Mouse (Mus musculus): ENCODE results near the gene Mast4. TPM values are rescaled to one million over a fixed set of nuclear protein-coding genes. Genes with fewer than 3 reads are reported as not detected.
A peak's percentile ranks its signal among the peaks of the same experiment; 100 is the strongest.

The Mast4 gene
- polyA plus RNA-seq, 2 experiments, result 0.71 to 1.5 TPM

GRCm38 (mm10) chr13:103065437-103065836 lies 268.9 kb downstream of the Mast4 start:
- ATAC-seq (ENCODE audit: insufficient read depth) (no peak), DNase-seq (ENCODE audit: low read depth in 3 of 3, low spot score in 3 of 3) (peak in 1 of 3 experiments; percentile 4)
- no peak overlapping the region for H3K9ac ChIP-seq (replicated peaks)
- H3K36me3 ChIP-seq (replicated peaks; ENCODE audit: control insufficient read depth, insufficient read depth, low read depth), result no peaks in the 10 kb centered on the region
- H3K4me2 ChIP-seq (ENCODE audit: low read depth), result no peak overlapping the region
- no peak overlapping the region for H3K27ac ChIP-seq
- no peaks in the 10 kb centered on the region for H3K4me1 ChIP-seq (replicated peaks; ENCODE audit: control insufficient read depth in 2 of 2, insufficient read depth in 2 of 2, low read length in 1 of 2)
- H3K4me3 ChIP-seq (ENCODE audit: insufficient read depth in 1 of 2, low read depth in 2 of 2, low read length in 2 of 2), result no peak overlapping the region
- WGBS (ENCODE audit: insufficient replicate concordance), result 27% methylated on average over 7 of the region's 7 CpGs
- TF ChIP-seq CTCF (IDR thresholded peaks at IDR 0.05; ENCODE audit: low read depth) (no peak), EP300 (IDR thresholded peaks at IDR 0.05; ENCODE audit: low read depth) (no peak)
- no peaks in the 10 kb centered on the region for H3K9me3 ChIP-seq (ENCODE audit: control insufficient read depth, low read length)
- no peaks in the 10 kb centered on the region for H3K27me3 ChIP-seq (ENCODE audit: control insufficient read depth, insufficient read depth, low read length)

DNA sequence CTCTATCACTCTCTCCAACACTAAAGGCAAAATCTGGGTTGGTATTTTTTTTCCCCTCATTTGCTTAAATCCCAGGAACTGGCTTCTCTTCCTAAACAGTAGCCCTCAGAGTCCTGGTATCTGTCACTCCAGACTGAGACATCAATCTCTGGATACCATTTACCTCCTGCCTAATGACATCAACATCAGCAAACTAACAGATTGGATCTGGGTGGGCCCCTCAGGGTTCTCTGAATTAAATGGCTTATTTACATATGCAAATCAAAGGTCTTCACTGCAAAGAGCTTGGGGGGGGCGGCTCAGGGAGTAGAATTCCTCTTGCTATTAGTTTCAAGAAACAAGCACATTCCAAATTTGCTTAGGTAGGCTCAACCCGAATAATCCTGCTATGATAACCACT lies 272.6 kb downstream of the Mast4 start:
- Histone ChIP-seq H3K36me3 (replicated peaks; ENCODE audit: control insufficient read depth, insufficient read depth, low read depth) (no peaks in the 10 kb centered on the region), H3K27me3 (ENCODE audit: control insufficient read depth, insufficient read depth, low read length) (no peaks in the 10 kb centered on the region), H3K27ac (no peak overlapping the region), H3K9me3 (ENCODE audit: control insufficient read depth, low read length) (no peaks in the 10 kb centered on the region), H3K4me2 (ENCODE audit: low read depth) (no peak overlapping the region), H3K4me1 (replicated peaks; ENCODE audit: control insufficient read depth in 2 of 2, insufficient read depth in 2 of 2, low read length in 1 of 2) (no peaks in the 10 kb centered on the region), H3K4me3 (ENCODE audit: insufficient read depth in 1 of 2, low read depth in 2 of 2, low read length in 2 of 2) (no peak overlapping the region), H3K9ac (replicated peaks) (no peak overlapping the region)
- WGBS (ENCODE audit: insufficient replicate concordance), result 56% methylated on average over 2 of the region's 2 CpGs
- ATAC-seq (ENCODE audit: insufficient read depth) (no peak), DNase-seq (ENCODE audit: low read depth in 3 of 3, low spot score in 3 of 3) (no peak)
- TF ChIP-seq EP300 (IDR thresholded peaks at IDR 0.05; ENCODE audit: low read depth) (no peak), CTCF (IDR thresholded peaks at IDR 0.05; ENCODE audit: low read depth) (no peak)

DNA sequence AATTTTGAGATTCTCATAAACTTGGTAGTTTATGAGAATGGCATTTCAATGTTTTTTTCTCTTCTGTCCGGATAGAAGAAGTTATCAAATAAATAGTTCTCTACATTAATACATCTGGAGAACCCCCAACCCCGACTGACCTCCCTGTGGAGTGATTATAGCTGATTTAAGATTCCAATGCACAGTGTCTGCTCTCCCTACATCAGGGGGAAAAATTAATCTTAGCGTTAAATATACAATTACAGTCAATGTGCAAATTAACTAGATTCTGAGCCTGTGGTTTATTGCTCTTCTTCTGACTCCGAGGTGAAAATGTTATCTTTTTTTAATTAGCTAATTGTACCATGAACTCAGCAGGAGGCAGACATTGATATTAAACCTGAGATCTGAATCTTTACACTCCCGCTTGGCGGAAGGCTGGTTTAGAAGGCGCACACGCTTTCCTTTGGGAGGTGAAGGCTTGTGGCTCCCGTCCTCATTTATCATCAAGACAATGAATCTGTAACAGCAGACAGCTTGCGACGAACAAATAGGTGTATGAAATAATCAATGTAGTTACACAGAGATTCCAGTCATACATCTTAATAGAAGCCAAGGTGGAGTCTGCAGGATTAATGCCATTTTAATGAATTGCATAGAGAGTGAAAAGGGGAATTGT lies 274.2 kb downstream of the Mast4 start:
- H3K4me2 ChIP-seq (ENCODE audit: low read depth), result no peak overlapping the region
- DNase-seq (ENCODE audit: low read depth in 3 of 3, low spot score in 3 of 3) (no peak), ATAC-seq (ENCODE audit: insufficient read depth) (no peak)
- TF ChIP-seq EP300 (IDR thresholded peaks at IDR 0.05; ENCODE audit: low read depth) (no peak), CTCF (IDR thresholded peaks at IDR 0.05; ENCODE audit: low read depth) (no peak)
- H3K4me3 ChIP-seq (ENCODE audit: insufficient read depth in 1 of 2, low read depth in 2 of 2, low read length in 2 of 2), result no peak overlapping the region
- H3K9ac ChIP-seq (replicated peaks), result no peak overlapping the region
- 72% methylated on average over 11 of the region's 11 CpGs for whole genome bisulfite sequencing (ENCODE audit: insufficient replicate concordance)
- no peaks in the 10 kb centered on the region for H3K36me3 ChIP-seq (replicated peaks; ENCODE audit: control insufficient read depth, insufficient read depth, low read depth)
- no peaks in the 10 kb centered on the region for H3K9me3 ChIP-seq (ENCODE audit: control insufficient read depth, low read length)
- no peak overlapping the region for H3K27ac ChIP-seq
- no peaks in the 10 kb centered on the region for H3K4me1 ChIP-seq (replicated peaks; ENCODE audit: control insufficient read depth in 2 of 2, insufficient read depth in 2 of 2, low read length in 1 of 2)
- H3K27me3 ChIP-seq (ENCODE audit: control insufficient read depth, insufficient read depth, low read length), result no peaks in the 10 kb centered on the region

DNA sequence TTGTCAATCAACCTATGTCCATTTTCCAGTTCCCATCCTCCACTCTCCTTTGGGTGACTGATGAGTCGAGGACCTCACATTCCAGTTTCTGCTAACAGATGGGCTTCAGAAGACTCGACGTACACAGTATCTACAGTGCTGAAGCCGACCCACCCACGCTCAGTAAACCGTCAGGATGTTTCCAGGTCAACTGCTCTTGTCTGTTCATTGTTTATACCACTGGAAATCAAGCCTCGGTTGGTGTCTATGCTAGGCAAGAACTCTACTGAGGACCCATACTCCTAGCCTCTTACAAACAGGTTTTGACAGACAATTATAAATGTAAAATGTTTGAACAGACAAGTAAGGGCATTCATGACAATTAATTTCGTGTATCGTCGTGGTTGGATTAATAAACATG lies 277.8 kb downstream of the Mast4 start:
- Histone ChIP-seq H3K9me3 (ENCODE audit: control insufficient read depth, low read length) (no peaks in the 10 kb centered on the region), H3K36me3 (replicated peaks; ENCODE audit: control insufficient read depth, insufficient read depth, low read depth) (no peaks in the 10 kb centered on the region), H3K4me3 (ENCODE audit: insufficient read depth in 1 of 2, low read depth in 2 of 2, low read length in 2 of 2) (no peak overlapping the region), H3K27ac (no peak overlapping the region), H3K27me3 (ENCODE audit: control insufficient read depth, insufficient read depth, low read length) (no peaks in the 10 kb centered on the region), H3K4me2 (ENCODE audit: low read depth) (no peak overlapping the region), H3K9ac (replicated peaks) (no peak overlapping the region), H3K4me1 (replicated peaks; ENCODE audit: control insufficient read depth in 2 of 2, insufficient read depth in 2 of 2, low read length in 1 of 2) (no peaks in the 10 kb centered on the region)
- TF ChIP-seq EP300 (IDR thresholded peaks at IDR 0.05; ENCODE audit: low read depth) (no peak), CTCF (IDR thresholded peaks at IDR 0.05; ENCODE audit: low read depth) (no peak)
- ATAC-seq (ENCODE audit: insufficient read depth) (no peak), DNase-seq (ENCODE audit: low read depth in 3 of 3, low spot score in 3 of 3) (no peak)
- 65% methylated on average over 10 of the region's 10 CpGs for WGBS (ENCODE audit: insufficient replicate concordance)

- 64% methylated on average over 7 of the region's 7 CpGs for WGBS (ENCODE audit: insufficient replicate concordance)
- Histone ChIP-seq H3K4me3 (ENCODE audit: insufficient read depth in 1 of 2, low read depth in 2 of 2, low read length in 2 of 2) (no peak overlapping the region), H3K4me2 (ENCODE audit: low read depth) (no peak overlapping the region), H3K4me1 (replicated peaks; ENCODE audit: control insufficient read depth in 2 of 2, insufficient read depth in 2 of 2, low read length in 1 of 2) (no peaks in the 10 kb centered on the region), H3K27ac (no peak overlapping the region), H3K27me3 (ENCODE audit: control insufficient read depth, insufficient read depth, low read length) (no peaks in the 10 kb centered on the region), H3K36me3 (replicated peaks; ENCODE audit: control insufficient read depth, insufficient read depth, low read depth) (no peaks in the 10 kb centered on the region), H3K9me3 (ENCODE audit: control insufficient read depth, low read length) (no peaks in the 10 kb centered on the region), H3K9ac (replicated peaks) (no peak overlapping the region)
- no peak for TF ChIP-seq EP300 (IDR thresholded peaks at IDR 0.05; ENCODE audit: low read depth)
- no peak for TF ChIP-seq CTCF (IDR thresholded peaks at IDR 0.05; ENCODE audit: low read depth)
- DNase-seq (ENCODE audit: low read depth in 3 of 3, low spot score in 3 of 3) (no peak), ATAC-seq (ENCODE audit: insufficient read depth) (no peak)
These were observed 281.6 kb downstream of the Mast4 start for GRCm38 (mm10) chr13:103052661-103053060.

All from liver, embryonic 14.5 days (tissue).